Mouse (Mus musculus): ENCODE results near the gene Gm42688.

GRCm38 (mm10) chr6:83115682-83116372, 14.4 kb downstream of the Gm42688 start:
- TF ChIP-seq CTCF (IDR thresholded peaks at IDR 0.05; ENCODE audit: borderline replicate concordance, control insufficient read depth, extremely low read depth, insufficient read depth, low read length, poor library complexity) (no peak), POLR2A (IDR thresholded peaks at IDR 0.05; ENCODE audit: control insufficient read depth, extremely low read depth, insufficient read depth, low read length, poor library complexity) (no peak)

Measured in thymus, adult 2 months (tissue).